Mouse (Mus musculus): ENCODE measurements around the gene Nudt15. TPM values are rescaled to one million over a fixed set of nuclear protein-coding genes. Genes with fewer than 3 reads are reported as not detected.
"Not testable (repeated sequence)": the region's sequence is repeated elsewhere in the genome, so short reads cannot be mapped to it uniquely, and the experiment has no call there.

Nudt15 gene
- 1 to 10 TPM; 5.0 to 5.9 TPM for total RNA-seq (2021)
- long read RNA-seq, experiment 1, partial matches to known transcripts, result 4 of 5 reads
- long read RNA-seq, experiment 1, other reads (novel, unspliced or antisense), result 1 of 5 reads
- long read RNA-seq, experiment 2, partial matches to known transcripts, result 8 of 9 reads
- long read RNA-seq, experiment 2, other reads (novel, unspliced or antisense), result 1 of 9 reads

DNA sequence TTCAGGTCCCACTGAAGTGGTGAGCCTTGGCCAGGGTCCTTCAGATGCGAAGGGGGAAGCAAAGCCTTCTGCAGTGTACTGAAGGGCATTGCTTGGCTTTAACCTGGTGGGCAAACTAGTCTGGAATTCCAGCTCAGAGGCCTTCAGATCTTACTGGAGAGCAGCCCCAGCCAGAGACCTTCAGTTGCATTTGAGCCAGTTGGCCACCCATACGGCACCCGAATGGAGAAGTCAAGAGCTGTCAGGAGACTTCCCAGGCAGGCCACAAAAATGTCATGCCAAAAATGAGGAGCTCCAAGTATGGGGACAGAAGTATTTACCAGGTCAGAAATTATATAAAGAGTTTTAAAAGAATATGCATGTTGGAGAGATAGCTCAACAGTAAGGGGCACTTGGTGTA lies at the start of gene Nudt15:
Gene Nudt15, minus strand, starts transcription at position 192 of the 400 bp plus-strand sequence.
- no peak for DNase-seq (ENCODE audit: low spot score in 2 of 2)

DNA sequence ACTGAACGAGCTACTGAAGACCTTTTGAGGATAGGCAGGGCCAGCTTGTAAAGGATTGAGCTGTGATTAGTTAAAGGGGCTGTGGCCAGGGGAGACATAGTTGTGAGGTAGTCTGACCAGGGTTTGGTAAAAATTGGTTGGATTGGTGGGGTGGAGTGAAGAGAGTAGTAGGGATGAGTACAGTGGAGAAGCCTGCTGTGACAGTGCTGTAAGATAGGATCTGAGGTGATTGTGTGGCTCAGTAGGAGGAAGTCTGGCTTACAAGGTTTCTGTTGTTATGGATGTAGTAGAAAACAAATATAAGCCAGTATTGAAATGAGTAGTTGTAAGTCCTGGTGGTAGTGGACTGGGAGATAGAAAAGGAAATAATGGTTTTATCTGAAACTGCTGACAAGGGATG lies 44.1 kb upstream of the Nudt15 start:
- DNase-seq (ENCODE audit: low spot score in 2 of 2), result no peak

GRCm38 (mm10) chr14:73588080-73588479 lies 40.0 kb upstream of the Nudt15 start:
- no peak for DNase-seq (ENCODE audit: low spot score in 2 of 2)

GRCm38 (mm10) chr14:73576336-73576735 lies 28.3 kb upstream of the Nudt15 start:
- no peak for DNase-seq (ENCODE audit: low spot score in 2 of 2)

GRCm38 (mm10) chr14:73574053-73574452 lies 26.0 kb upstream of the Nudt15 start:
- no peak for DNase-seq (ENCODE audit: low spot score in 2 of 2)

GRCm38 (mm10) chr14:73571143-73571542 lies 23.1 kb upstream of the Nudt15 start:
- no peak for DNase-seq (ENCODE audit: low spot score in 2 of 2)

- DNase-seq (ENCODE audit: low spot score in 2 of 2), result not testable (repeated sequence)
Measured at GRCm38 (mm10) chr14:73569831-73570230, 21.8 kb upstream of the Nudt15 start.

DNA sequence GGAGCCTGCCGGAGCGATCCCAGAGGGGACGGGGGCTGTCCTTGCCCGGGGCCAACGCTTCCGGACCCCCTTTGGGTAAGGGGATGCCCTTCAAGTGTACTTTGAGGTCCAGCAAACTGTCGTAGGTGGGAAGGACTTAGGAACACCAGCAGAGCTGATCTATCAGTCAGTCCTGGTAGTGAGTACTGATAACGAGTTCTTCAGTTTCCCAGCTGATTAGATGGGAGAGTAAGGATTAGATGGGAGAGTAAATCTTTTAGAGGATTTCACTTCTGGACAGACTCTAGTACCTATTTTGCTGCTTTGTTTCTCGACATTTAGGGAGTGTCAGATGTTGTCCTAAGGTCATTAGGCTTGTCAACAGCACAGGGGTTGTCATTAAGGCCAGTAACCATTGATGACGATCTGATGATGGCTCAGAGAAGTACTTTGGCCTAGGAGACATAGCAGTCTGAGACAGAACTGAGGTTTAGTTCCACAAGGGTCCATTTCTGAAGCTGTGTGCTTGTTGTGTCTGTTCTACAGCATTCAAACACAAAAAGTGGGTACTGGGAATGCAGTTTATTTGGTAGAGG lies 5.2 kb upstream of the Nudt15 start:
- DNase-seq (ENCODE audit: low spot score in 2 of 2), result no peak

DNA sequence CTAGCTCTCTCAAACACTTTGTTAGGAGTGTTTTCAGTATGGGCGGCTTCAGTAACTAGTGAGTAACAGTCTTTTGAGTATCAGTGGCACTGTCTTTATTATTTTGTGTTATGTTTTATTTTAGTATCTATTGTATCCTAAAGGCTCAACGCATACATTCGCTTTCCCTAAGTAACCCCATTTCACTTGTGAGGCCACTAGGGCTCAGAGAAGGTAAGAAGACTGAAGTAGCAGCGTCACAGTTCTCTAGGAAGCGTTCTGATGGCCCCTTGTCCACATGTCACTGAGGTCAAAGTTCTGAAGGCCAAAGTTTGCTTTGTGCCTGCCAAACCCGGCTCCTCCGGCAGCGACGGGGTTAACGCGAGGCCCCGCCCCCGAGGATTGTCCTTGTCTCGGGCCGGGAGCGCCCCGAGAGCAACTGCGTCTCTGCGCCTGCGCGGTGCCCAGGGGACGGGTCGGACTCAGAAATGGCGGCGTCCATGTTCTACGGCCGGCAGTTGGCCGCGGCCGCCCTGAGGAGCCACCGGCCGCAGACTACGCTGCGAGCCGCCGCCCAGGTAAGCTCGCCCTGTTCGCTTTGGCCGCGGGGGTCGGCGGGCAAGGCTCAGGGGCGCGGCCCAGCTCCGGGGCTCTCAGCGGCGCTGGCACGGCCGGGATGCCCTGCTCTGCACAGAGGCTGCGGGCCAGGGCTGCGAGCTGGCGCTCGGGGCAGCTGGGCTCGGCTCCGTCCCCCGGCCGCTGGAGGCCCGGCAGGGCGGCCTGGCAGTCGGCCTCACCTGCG lies 4.5 kb upstream of the Nudt15 start:
- DNase-seq (ENCODE audit: low spot score in 2 of 2), result peak; percentile 95

GRCm38 (mm10) chr14:73551164-73551563 lies 3.1 kb upstream of the Nudt15 start:
- DNase-seq (ENCODE audit: low spot score in 2 of 2), result no peak

- DNase-seq (ENCODE audit: low spot score in 2 of 2), result no peak
Measured at GRCm38 (mm10) chr14:73550732-73551131, 2.7 kb upstream of the Nudt15 start.

DNA sequence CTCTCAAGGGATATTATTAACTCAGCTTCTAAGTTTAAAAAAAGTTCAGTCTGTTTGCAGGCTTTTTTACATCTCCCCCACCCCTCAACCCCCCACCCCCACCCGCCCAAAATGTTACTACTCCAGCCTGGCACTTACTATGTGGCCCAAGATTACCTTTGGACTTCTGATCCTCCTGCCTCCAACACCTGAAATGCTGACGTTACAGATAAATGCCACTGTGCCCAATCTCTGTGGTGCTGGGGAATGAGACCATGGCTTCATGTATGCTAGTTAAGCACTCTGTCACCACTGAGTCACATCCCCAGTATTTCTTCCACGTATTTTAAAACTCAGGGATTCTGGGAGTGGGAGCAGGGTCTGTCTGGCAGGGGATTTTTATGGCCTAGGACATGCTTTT lies 2.2 kb upstream of the Nudt15 start:
- no peak for DNase-seq (ENCODE audit: low spot score in 2 of 2)

DNA sequence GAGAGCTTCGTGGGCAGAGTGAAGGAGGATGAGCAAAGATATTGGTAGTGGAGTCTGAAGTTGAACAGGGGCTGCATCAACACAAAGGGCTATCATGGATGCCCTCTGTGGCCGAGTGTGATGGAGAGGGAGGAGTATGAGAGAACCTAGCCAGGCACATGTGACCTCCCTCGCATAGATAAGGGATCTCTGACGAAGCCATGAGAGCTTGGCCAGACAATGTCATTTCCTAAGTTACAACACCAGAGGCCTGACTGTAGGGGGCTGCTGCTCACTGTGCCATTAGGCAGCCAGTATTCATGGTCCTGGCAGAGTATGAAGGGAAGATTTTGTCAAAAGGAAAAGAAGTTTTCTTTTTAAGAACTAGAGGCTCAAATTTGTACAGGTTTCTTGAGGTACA lies 1.0 kb downstream of the Nudt15 start:
- DNase-seq (ENCODE audit: low spot score in 2 of 2), result no peak

GRCm38 (mm10) chr14:73543781-73544180 lies 4.3 kb downstream of the Nudt15 start:
- DNase-seq (ENCODE audit: low spot score in 2 of 2), result no peak

DNA sequence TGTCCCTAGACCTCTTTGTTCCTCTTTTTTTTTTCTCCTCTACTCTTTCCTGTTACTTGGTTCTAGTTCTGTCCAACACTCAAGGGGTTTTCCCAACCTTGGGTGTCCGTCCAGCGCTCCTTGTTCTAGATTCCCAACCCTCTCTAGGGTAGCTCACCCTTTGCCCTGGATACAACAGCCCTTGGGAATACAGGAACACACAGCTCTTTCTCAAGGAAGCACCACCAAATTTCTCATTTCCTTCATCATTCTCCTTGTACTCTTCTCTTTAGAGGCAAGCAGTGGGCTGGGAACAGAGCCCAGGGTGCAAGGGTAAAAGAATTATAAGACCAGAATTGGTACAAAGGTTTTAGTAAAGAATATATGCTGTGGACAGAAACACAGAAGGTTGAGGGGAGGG lies 12.4 kb downstream of the Nudt15 start:
- DNase-seq (ENCODE audit: low spot score in 2 of 2), result no peak

DNA sequence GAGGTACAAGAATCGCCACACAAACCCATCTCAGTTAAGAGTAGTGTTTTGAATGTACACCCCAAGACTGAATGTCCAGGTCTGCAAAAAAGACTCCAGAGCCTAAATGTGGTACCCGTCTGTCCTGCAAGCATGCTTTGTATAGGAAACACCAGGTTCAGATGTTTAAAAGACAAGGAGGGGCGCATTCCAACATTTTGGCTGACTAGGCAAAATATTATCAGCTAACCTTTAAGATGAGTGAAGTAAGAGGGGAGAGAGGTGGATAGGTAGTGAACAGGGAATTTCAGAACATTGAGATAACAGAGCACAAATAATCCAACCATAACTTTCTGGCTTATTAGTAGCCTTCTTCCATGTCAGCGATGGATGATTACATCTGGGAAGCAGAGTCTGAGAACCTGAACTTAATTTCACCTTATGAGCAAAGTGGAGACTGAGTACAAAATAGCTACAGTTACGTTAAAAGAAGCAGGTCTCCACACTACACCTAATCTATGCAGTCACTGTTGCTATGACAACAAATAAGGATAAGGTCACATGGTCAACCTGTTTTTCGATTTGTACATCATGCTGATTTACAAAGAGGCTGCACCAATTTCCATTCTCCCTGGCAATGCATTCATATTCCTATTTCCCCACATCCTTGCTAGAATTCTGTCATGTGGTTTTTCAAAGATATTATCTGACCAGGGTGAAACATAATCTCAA lies 14.1 kb downstream of the Nudt15 start:
- DNase-seq (ENCODE audit: low spot score in 2 of 2), result no peak

- not testable (repeated sequence) for DNase-seq (ENCODE audit: low spot score in 2 of 2)
Measured at GRCm38 (mm10) chr14:73528661-73529060, 19.4 kb downstream of the Nudt15 start.

GRCm38 (mm10) chr14:73524766-73525448 lies 23.1 kb downstream of the Nudt15 start, which contains the start of gene Sucla2:
TSS of gene Sucla2 (plus strand) at chr14:73525319.
- peak; percentile 95 to 97 for DNase-seq (ENCODE audit: low spot score in 2 of 2)

GRCm38 (mm10) chr14:73524136-73524535 lies 23.9 kb downstream of the Nudt15 start:
- DNase-seq (ENCODE audit: low spot score in 2 of 2), result no peak

DNA sequence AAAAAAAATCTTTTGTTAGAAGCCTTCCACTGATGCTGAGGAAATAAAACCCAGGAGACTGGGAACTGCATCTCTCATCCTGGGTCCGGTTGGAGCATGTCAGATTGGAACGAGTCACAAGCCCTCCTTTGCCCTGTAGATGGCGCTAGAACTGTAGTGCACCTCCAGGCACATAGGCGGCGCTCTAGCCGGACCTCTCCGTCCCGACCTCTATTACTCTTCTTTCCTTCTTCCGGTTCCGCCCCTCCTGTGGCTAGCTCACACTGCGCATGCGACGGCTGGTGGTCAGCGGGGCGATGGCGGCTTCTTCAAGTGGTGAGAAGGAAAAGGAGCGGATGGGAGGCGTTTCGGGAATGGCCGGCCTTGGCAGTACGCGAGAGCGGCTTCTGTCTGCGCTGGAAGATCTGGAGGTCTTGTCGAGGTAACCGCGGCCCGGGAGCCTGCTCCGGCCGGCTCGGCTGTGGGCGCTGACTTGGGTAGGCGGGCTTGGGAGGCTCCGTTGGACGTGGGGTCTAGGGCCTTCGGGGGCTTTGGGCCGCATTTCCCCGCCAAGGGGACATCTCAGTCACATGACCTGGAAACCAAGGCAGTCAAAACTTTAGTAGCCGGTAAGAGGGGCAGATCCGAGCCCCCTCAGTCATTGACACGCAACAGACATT lies 38.1 kb downstream of the Nudt15 start, which contains the start of gene Med4:
Gene Med4, plus strand, starts transcription at position 261 of the 659 bp plus-strand sequence.
- peak; percentile 96 to 97 for DNase-seq (ENCODE audit: low spot score in 2 of 2)
